Mouse (Mus musculus): ENCODE results near the gene Tmem222. TPM values are rescaled to one million over a fixed set of nuclear protein-coding genes. Genes with fewer than 3 reads are reported as not detected.
A peak's percentile ranks its signal among the peaks of the same experiment; 100 is the strongest.

The Tmem222 gene
- polyA plus RNA-seq, 1 experiment, result 66.9 TPM

DNA sequence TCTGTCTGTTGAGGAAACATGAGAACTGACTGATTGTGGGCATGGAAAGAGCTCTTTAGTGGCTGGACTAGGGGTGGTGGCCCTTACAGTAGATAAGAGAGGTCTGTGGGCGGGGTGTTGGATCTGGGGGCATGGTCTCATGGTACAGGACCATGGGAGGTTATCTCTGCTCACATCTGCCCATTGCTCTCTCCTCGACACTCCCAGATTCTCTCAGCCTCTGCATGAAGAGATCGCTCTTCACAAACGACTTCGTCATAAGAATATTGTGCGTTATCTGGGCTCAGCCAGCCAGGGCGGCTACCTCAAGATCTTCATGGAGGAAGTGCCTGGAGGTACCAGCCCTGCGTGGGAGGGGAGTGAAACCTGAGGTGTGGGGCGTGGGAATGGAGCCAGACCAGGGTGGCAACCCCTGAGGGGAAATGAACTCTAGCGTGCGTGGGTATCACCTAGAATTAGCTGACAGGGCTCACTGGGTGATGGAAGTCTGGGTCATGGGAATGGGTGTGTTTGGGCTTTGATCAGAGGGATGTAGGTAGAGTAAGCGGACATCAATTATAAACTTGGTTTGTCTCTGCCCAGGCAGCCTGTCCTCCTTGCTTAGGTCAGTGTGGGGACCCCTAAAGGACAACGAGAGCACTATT is 29.7 kb downstream of the Tmem222 start:
- Histone ChIP-seq H3K79me2 (ENCODE audit: control insufficient read depth, insufficient read depth) (no peaks in the 10 kb centered on the region), H3K4me3 (no peak overlapping the region), H3K36me3 (ENCODE audit: control insufficient read depth, insufficient read depth) (no peaks in the 10 kb centered on the region), H3K4me2 (ENCODE audit: low read depth) (no peak overlapping the region), H3ac (ENCODE audit: control insufficient read depth, insufficient read length) (no peak overlapping the region), H3K27me3 (ENCODE audit: control insufficient read depth, insufficient read depth, insufficient read length) (no peaks in the 10 kb centered on the region)
- no peak for TF ChIP-seq TCF3 (IDR thresholded peaks at IDR 0.05; ENCODE audit: insufficient read length, low read depth)
- no peak for TF ChIP-seq POLR2A (IDR thresholded peaks at IDR 0.05; ENCODE audit: insufficient read length, low read depth)
- TF ChIP-seq MYOG (IDR thresholded peaks at IDR 0.05; ENCODE audit: control insufficient read depth in 1 of 3, insufficient read depth in 1 of 3, insufficient read length in 2 of 3, low read depth in 2 of 3), result no peak
- no peak for TF ChIP-seq CEBPB (IDR thresholded peaks at IDR 0.05; ENCODE audit: insufficient read depth, poor library complexity, severe bottlenecking)
- no peak for TF ChIP-seq POLR2AphosphoS2 (IDR thresholded peaks at IDR 0.05; ENCODE audit: insufficient read length, low read depth)
- TF ChIP-seq REST (IDR thresholded peaks at IDR 0.05; ENCODE audit: insufficient read depth, insufficient read length), result no peak
- TF ChIP-seq MAX (IDR thresholded peaks at IDR 0.05; ENCODE audit: low read depth), result no peak
- TF ChIP-seq TCF12 (IDR thresholded peaks at IDR 0.05; ENCODE audit: insufficient read depth, poor library complexity, severe bottlenecking), result no peak
- no peak for TF ChIP-seq USF1 (IDR thresholded peaks at IDR 0.05; ENCODE audit: low read depth)
- no peak for TF ChIP-seq E2F4 (IDR thresholded peaks at IDR 0.05; ENCODE audit: insufficient read depth)
- no peak for TF ChIP-seq MYOD1 (IDR thresholded peaks at IDR 0.05; ENCODE audit: control insufficient read depth in 1 of 3, insufficient read length in 2 of 3, low read depth in 2 of 3)

DNA sequence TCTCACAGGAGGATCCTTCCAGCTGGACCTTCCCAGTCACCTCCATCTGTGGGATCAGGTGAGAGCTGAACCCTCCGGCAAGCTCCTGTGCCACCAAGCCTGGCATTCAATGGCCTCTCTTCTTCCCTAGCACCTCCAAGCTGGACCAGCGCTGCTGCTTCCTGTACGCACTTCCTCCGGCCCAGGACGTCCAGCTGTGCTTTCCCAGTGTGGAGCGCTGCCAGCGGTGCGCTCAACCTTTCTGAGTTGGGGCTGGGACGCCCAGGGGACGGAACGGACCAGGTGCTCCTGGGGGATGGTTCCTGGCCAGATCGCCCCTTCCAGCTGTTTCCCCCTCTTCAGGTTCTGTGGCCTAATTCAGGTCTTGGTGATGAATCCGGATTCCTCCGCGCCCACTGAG is 30.5 kb downstream of the Tmem222 start:
- Histone ChIP-seq H3K36me3 (ENCODE audit: control insufficient read depth, insufficient read depth) (no peaks in the 10 kb centered on the region), H3ac (ENCODE audit: control insufficient read depth, insufficient read length) (no peak overlapping the region), H3K27me3 (ENCODE audit: control insufficient read depth, insufficient read depth, insufficient read length) (no peaks in the 10 kb centered on the region), H3K4me2 (ENCODE audit: low read depth) (no peak overlapping the region), H3K4me3 (no peak overlapping the region), H3K79me2 (ENCODE audit: control insufficient read depth, insufficient read depth) (no peaks in the 10 kb centered on the region)
- no peak for TF ChIP-seq SRF (IDR thresholded peaks at IDR 0.05; ENCODE audit: control insufficient read depth, insufficient read length, low read depth)

DNA sequence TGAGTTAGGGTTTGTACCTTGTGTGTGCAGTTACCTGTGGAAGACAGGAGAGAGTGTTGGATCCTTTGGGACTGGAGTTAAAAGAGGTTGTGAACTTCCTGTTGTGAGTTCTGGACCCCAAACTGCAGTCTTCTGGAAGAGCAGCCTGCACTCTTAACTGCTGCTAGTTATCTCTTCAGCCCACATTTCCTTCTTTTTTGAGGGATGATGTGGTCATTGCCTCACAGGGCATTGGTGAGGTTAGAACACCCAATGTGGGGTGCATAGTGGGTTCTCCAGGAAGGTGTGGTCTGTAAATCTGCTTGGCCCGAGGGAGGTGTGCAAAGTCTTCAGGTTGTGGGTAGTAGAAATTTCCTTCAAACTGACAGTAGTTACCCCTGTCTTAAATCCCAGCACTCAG is 33.3 kb downstream of the Tmem222 start:
- TF ChIP-seq MAX (IDR thresholded peaks at IDR 0.05; ENCODE audit: low read depth), result no peak
- TF ChIP-seq SRF (IDR thresholded peaks at IDR 0.05; ENCODE audit: control insufficient read depth, insufficient read length, low read depth), result no peak
- TF ChIP-seq POLR2A (IDR thresholded peaks at IDR 0.05; ENCODE audit: insufficient read length, low read depth), result no peak
- TF ChIP-seq REST (IDR thresholded peaks at IDR 0.05; ENCODE audit: insufficient read depth, insufficient read length), result no peak
- TF ChIP-seq MYOD1 (IDR thresholded peaks at IDR 0.05; ENCODE audit: control insufficient read depth in 1 of 3, insufficient read length in 2 of 3, low read depth in 2 of 3), result no peak
- TF ChIP-seq TCF12 (IDR thresholded peaks at IDR 0.05; ENCODE audit: insufficient read depth, poor library complexity, severe bottlenecking), result no peak
- TF ChIP-seq CEBPB (IDR thresholded peaks at IDR 0.05; ENCODE audit: insufficient read depth, poor library complexity, severe bottlenecking), result no peak
- TF ChIP-seq TCF3 (IDR thresholded peaks at IDR 0.05; ENCODE audit: insufficient read length, low read depth), result no peak
- no peak for TF ChIP-seq MYOG (IDR thresholded peaks at IDR 0.05; ENCODE audit: control insufficient read depth in 1 of 3, insufficient read depth in 1 of 3, insufficient read length in 2 of 3, low read depth in 2 of 3)
- no peak for TF ChIP-seq POLR2AphosphoS2 (IDR thresholded peaks at IDR 0.05; ENCODE audit: insufficient read length, low read depth)
- TF ChIP-seq USF1 (IDR thresholded peaks at IDR 0.05; ENCODE audit: low read depth), result no peak
- TF ChIP-seq E2F4 (IDR thresholded peaks at IDR 0.05; ENCODE audit: insufficient read depth), result no peak
- no peak overlapping the region for H3K4me2 ChIP-seq (ENCODE audit: low read depth)
- H3K36me3 ChIP-seq (ENCODE audit: control insufficient read depth, insufficient read depth), result no peaks in the 10 kb centered on the region
- H3K27me3 ChIP-seq (ENCODE audit: control insufficient read depth, insufficient read depth, insufficient read length), result no peaks in the 10 kb centered on the region
- H3K79me2 ChIP-seq (ENCODE audit: control insufficient read depth, insufficient read depth), result no peaks in the 10 kb centered on the region
- no peak overlapping the region for H3K4me3 ChIP-seq
- no peak overlapping the region for H3ac ChIP-seq (ENCODE audit: control insufficient read depth, insufficient read length)

DNA sequence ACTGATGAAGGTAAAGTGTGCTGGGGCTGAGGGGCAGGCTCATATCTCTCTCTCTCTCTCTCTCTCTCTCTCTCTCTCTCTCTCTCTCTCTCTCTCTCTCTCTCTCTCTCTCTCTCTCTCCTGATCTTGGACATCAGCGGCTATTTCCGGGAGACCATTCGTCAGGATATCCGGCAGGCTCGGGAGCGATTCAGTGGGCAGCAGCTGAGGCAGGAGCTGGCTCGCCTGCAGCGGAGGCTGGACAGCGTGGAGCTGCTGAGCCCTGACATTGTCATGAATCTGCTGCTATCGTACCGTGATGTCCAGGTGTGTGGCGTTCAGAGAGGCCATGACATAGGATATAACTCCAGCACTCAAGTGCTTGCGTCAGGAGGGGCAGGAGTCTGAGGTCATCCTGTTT is 34.1 kb downstream of the Tmem222 start:
- H3ac ChIP-seq (ENCODE audit: control insufficient read depth, insufficient read length), result no peak overlapping the region
- no peaks in the 10 kb centered on the region for H3K36me3 ChIP-seq (ENCODE audit: control insufficient read depth, insufficient read depth)
- no peaks in the 10 kb centered on the region for H3K27me3 ChIP-seq (ENCODE audit: control insufficient read depth, insufficient read depth, insufficient read length)
- no peak for TF ChIP-seq SRF (IDR thresholded peaks at IDR 0.05; ENCODE audit: control insufficient read depth, insufficient read length, low read depth)
- TF ChIP-seq MYOD1 (IDR thresholded peaks at IDR 0.05; ENCODE audit: control insufficient read depth in 1 of 3, insufficient read length in 2 of 3, low read depth in 2 of 3), result no peak
- TF ChIP-seq TCF3 (IDR thresholded peaks at IDR 0.05; ENCODE audit: insufficient read length, low read depth), result no peak
- TF ChIP-seq MYOG (IDR thresholded peaks at IDR 0.05; ENCODE audit: control insufficient read depth in 1 of 3, insufficient read depth in 1 of 3, insufficient read length in 2 of 3, low read depth in 2 of 3), result no peak
- no peak for TF ChIP-seq TCF12 (IDR thresholded peaks at IDR 0.05; ENCODE audit: insufficient read depth, poor library complexity, severe bottlenecking)
- TF ChIP-seq CEBPB (IDR thresholded peaks at IDR 0.05; ENCODE audit: insufficient read depth, poor library complexity, severe bottlenecking), result no peak
- TF ChIP-seq MAX (IDR thresholded peaks at IDR 0.05; ENCODE audit: low read depth), result no peak
- no peaks in the 10 kb centered on the region for H3K79me2 ChIP-seq (ENCODE audit: control insufficient read depth, insufficient read depth)
- no peak overlapping the region for H3K4me2 ChIP-seq (ENCODE audit: low read depth)
- H3K4me3 ChIP-seq, result no peak overlapping the region

DNA sequence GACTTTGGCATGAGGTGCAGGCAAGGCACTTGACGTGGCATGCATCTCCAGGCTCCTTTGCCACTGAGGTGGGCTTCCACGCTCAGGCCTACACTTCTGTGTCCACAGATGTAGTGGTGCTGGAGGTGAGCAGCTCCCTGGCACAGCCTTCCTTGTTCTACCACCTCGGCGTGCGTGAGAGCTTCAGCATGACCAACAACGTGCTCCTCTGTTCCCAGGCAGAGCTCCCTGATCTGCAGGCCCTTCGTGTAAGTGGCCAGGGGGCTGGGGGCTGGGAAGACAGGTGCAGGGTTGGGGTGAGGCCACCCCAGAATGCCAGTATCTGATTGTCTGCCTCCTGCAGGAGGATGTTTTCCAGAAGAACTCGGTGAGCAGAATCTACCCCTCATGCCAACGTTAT is 34.9 kb downstream of the Tmem222 start:
- H3K27me3 ChIP-seq (ENCODE audit: control insufficient read depth, insufficient read depth, insufficient read length), result no peaks in the 10 kb centered on the region
- peak overlapping the region; percentile 90 for H3K4me2 ChIP-seq (ENCODE audit: low read depth)
- no peak for TF ChIP-seq MYOD1 (IDR thresholded peaks at IDR 0.05; ENCODE audit: control insufficient read depth in 1 of 3, insufficient read length in 2 of 3, low read depth in 2 of 3)
- TF ChIP-seq TCF3 (IDR thresholded peaks at IDR 0.05; ENCODE audit: insufficient read length, low read depth), result no peak
- TF ChIP-seq E2F4 (IDR thresholded peaks at IDR 0.05; ENCODE audit: insufficient read depth), result no peak
- TF ChIP-seq TCF12 (IDR thresholded peaks at IDR 0.05; ENCODE audit: insufficient read depth, poor library complexity, severe bottlenecking), result no peak
- TF ChIP-seq MYOG (IDR thresholded peaks at IDR 0.05; ENCODE audit: control insufficient read depth in 1 of 3, insufficient read depth in 1 of 3, insufficient read length in 2 of 3, low read depth in 2 of 3), result no peak
- H3K36me3 ChIP-seq (ENCODE audit: control insufficient read depth, insufficient read depth), result no peaks in the 10 kb centered on the region
- H3K79me2 ChIP-seq (ENCODE audit: control insufficient read depth, insufficient read depth), result no peaks in the 10 kb centered on the region
- peak overlapping the region; percentile 25 for H3K4me3 ChIP-seq
- H3ac ChIP-seq (ENCODE audit: control insufficient read depth, insufficient read length), result no peak overlapping the region
